Mouse (Mus musculus): ENCODE results near the gene Bpnt1. TPM values are rescaled to one million over a fixed set of nuclear protein-coding genes. Genes with fewer than 3 reads are reported as not detected.
"Not testable (repeated sequence)": the region's sequence is repeated elsewhere in the genome, so short reads cannot be mapped to it uniquely, and the experiment has no call there.

Bpnt1 gene
- polyA plus RNA-seq, 1 experiment from 2014 or later: 18.6 TPM

DNA sequence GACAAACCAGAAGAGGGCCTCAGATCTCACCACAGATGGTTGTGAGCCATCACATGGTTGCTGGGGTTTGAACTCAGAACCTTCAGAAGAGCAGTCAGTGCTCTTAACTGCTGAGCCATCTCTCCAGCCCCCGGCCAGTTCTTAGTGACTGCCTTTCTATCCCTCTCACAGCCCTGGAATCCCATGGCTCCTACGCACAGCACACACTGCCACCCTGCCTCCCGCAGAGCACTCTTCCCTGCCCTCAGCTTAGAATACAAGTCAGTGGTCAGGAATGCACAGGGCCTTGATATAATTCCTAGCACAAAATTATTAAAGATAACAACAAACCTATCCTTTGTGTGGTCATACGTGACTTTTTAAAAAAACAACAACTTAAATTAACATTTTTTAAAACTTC lies 17.4 kb upstream of the Bpnt1 start:
- Histone ChIP-seq H3K27ac (replicated peaks; ENCODE audit: low read depth, low read length) (no peak overlapping the region), H3K9ac (ENCODE audit: low read length) (no peak overlapping the region), H3K9me3 (ENCODE audit: control insufficient read depth, low read length) (no peaks in the 10 kb centered on the region), H3K27me3 (ENCODE audit: control insufficient read depth, insufficient read depth, low read length) (no peaks in the 10 kb centered on the region), H3K4me3 (ENCODE audit: low read depth, low read length) (no peak overlapping the region), H3K36me3 (ENCODE audit: control insufficient read depth, insufficient read depth, low read length) (peaks cover 9% of the 10 kb centered on the region), H3K4me2 (ENCODE audit: low read depth, severe bottlenecking) (no peak overlapping the region), H3K4me1 (ENCODE audit: control insufficient read depth, insufficient read depth, low read length) (no peaks in the 10 kb centered on the region)
- ATAC-seq (ENCODE audit: insufficient number of reproducible peaks, low FRiP score, low TSS enrichment, low read depth) (no peak), DNase-seq (ENCODE audit: low spot score) (no peak)
- WGBS: 95% methylated on average over 4 of the region's 4 CpGs

DNA sequence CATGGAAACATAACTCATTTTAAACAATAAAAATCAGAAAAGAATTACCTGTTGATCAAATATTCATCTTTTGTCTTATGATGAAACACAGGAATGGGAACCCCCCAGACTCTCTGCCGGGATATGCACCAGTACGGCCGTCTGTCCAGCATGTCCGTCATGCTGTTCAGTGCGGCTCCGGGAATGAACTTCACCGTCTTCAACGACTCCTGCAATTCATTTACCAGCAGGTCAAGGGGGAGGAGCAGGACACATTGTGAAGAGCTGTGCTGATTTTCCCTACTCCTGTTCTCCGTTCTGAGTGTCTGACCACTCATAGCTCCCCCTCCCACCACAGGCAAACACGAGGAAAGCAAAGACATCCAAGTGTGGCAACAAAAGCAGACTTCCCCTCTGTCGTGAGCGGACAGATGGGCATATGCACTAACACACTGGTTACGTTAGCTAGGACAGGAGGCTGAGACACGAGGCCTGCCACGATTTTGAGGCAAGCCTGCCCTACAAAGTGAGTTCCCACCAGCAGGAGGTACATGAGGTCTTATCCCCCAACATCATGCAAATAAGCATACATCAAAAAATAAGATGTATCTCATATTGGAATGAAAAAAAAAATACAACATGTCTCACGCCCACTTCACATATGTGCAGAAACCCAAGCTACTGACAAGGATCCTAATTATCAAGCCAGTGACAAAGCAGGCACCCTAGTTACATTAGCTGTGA lies 15.9 kb upstream of the Bpnt1 start:
- no peaks in the 10 kb centered on the region for H3K9me3 ChIP-seq (ENCODE audit: control insufficient read depth, low read length)
- H3K36me3 ChIP-seq (ENCODE audit: control insufficient read depth, insufficient read depth, low read length): peaks cover 13% of the 10 kb centered on the region
- no peaks in the 10 kb centered on the region for H3K27me3 ChIP-seq (ENCODE audit: control insufficient read depth, insufficient read depth, low read length)
- no peak overlapping the region for H3K4me3 ChIP-seq (ENCODE audit: low read depth, low read length)
- no peaks in the 10 kb centered on the region for H3K4me1 ChIP-seq (ENCODE audit: control insufficient read depth, insufficient read depth, low read length)
- 90% methylated on average over 16 of the region's 16 CpGs for WGBS
- H3K27ac ChIP-seq (replicated peaks; ENCODE audit: low read depth, low read length): no peak overlapping the region
- H3K4me2 ChIP-seq (ENCODE audit: low read depth, severe bottlenecking): no peak overlapping the region
- ATAC-seq (ENCODE audit: insufficient number of reproducible peaks, low FRiP score, low TSS enrichment, low read depth) (no peak), DNase-seq (ENCODE audit: low spot score) (no peak)
- H3K9ac ChIP-seq (ENCODE audit: low read length): no peak overlapping the region

DNA sequence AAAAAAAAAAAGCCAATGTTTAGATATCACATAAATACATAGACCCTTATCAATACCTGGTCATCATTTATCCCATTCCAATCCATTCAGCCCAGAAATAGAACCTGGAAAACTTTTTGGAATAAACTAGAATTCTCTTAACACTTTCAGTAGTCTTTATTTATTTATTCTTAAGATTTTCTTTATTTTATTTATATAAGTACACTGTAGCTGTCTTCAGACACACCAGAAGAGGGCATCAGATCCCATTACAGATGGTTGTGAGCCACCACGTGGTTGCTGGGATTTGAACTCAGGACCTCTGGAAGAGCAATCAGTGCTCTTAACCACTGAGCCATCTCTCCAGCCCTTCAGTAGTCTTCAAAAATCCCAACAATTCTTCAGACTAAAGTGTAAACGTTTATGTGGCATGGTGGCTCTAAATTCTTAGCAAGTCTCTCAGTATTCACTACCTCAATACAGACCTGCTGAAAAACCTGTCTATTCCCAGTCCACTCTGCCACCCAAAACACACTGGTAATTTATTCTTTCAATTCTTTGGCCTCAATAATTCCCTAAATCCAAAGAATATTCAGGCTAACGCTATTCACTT lies 4.1 kb upstream of the Bpnt1 start:
- H3K27me3 ChIP-seq (ENCODE audit: control insufficient read depth, insufficient read depth, low read length); H3K36me3 ChIP-seq (ENCODE audit: control insufficient read depth, insufficient read depth, low read length); H3K27ac ChIP-seq (replicated peaks; ENCODE audit: low read depth, low read length); H3K9me3 ChIP-seq (ENCODE audit: control insufficient read depth, low read length); H3K9ac ChIP-seq (ENCODE audit: low read length); ATAC-seq (ENCODE audit: insufficient number of reproducible peaks, low FRiP score, low TSS enrichment, low read depth); DNase-seq (ENCODE audit: low spot score); H3K4me1 ChIP-seq (ENCODE audit: control insufficient read depth, insufficient read depth, low read length): not testable (repeated sequence)
- Histone ChIP-seq H3K4me3 (ENCODE audit: low read depth, low read length) (peak overlapping the region; percentile 85), H3K4me2 (ENCODE audit: low read depth, severe bottlenecking) (peak overlapping the region; percentile 56; the same call in 1 of the 2 replicates)
- WGBS: 53% methylated on average over 3 of the region's 3 CpGs

DNA sequence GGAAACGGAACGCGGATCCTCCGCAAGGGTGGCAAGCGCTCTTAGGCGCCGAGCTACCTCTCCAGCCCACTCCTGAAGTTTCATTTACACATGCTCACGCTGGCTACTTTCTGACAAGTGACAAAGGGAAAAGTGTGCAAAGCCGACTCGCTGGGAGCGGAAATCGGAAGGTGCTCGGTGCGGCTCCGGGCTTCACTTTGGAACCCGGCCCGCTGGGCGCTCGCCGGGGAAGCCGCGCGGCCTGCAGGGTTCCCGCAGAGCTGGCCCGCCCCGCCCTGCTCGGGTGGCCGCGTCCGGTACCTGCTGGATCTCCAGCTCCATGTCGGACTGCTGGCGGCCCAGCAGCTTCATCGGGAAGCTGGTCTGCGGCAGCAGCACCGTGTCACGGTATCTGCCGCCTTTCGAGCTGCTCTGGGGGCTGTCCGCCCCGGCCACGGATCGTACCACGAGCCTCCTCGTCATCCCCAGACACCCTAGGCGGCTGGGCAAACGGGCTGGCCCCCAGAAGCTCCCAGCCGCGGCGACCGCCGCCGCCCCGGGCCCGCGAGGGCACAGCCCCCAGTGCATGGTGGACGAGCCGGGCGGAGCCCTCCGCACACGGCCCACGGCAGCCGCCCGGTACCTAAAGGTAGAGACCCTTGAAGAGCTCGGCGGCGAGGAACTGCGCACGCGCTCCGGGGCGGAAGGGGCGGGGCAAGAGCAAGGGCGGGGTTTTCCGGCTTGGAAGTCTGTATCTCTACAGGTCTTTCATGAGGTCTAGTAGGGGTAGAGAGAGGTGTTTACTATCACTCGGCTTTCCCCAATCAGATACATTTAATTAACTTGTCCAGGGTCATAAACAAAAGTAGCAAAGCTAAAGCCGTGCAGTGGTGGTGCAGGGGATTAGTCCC lies 3.0 kb upstream of the Bpnt1 start, which contains the start of gene Iars2:
Gene Iars2 (minus strand): TSS at position 676 of the 890 bp plus-strand sequence.
- DNase-seq (ENCODE audit: low spot score): peak; percentile 95
- no peaks in the 10 kb centered on the region; the same call in 1 of the 2 replicates for H3K4me1 ChIP-seq (ENCODE audit: control insufficient read depth, insufficient read depth, low read length)
- peak within 1 kb of the TSS; percentile 56 for H3K4me2 ChIP-seq (ENCODE audit: low read depth, severe bottlenecking)
- ATAC-seq (ENCODE audit: insufficient number of reproducible peaks, low FRiP score, low TSS enrichment, low read depth): peak; percentile 83
- WGBS: under 1% methylated on average over 76 of the region's 76 CpGs
- no peaks in the 10 kb centered on the region for H3K9me3 ChIP-seq (ENCODE audit: control insufficient read depth, low read length)
- H3K27ac ChIP-seq (replicated peaks; ENCODE audit: low read depth, low read length): peak within 1 kb of the TSS; percentile 92
- H3K9ac ChIP-seq (ENCODE audit: low read length): peak within 1 kb of the TSS; percentile 84
- no peaks in the 10 kb centered on the region for H3K36me3 ChIP-seq (ENCODE audit: control insufficient read depth, insufficient read depth, low read length)
- no peaks in the 10 kb centered on the region for H3K27me3 ChIP-seq (ENCODE audit: control insufficient read depth, insufficient read depth, low read length)
- peak within 1 kb of the TSS; percentile 85 for H3K4me3 ChIP-seq (ENCODE audit: low read depth, low read length)

DNA sequence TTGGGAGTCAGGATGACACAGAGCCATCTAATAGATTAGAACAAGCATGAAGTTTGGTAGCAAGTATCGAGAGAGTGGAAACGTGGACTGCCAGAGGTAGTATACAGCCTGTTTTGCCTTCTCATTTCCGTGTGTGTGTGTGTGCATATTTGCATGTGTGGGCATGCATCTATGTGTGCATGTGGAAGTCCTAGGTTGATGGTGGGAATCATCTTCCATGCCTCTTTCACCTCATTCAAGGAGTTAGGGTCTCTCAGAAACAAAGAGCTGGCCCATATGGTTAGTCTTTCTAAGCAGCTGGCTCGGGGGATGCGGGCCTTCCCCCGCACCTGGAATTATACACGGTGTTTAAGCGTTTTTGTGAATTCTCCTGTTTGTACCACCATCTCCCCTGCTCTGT lies 2.1 kb upstream of the Bpnt1 start:
- no peak overlapping the region for H3K4me2 ChIP-seq (ENCODE audit: low read depth, severe bottlenecking)
- 90% methylated on average over 8 of the region's 8 CpGs for WGBS
- DNase-seq (ENCODE audit: low spot score): no peak

DNA sequence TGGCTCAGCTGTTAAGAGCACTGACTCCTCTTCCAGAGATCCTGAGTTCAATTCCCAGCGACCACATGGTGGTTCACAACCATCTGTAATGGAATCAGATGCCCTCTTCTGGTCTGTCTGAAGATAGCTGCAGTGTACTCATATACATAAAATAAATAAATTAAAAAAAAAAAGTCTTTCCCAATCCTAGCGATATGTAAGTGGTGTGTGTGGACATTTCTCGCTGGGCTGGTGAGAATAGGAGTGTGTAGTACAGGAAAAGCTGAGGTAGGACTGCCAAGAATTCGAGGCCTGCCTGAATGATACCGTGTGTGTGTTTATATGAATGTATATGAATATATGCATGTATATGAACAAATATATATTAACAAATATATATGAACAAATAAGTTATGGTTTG lies 585 bp upstream of the Bpnt1 start:
- Histone ChIP-seq H3K9me3 (ENCODE audit: control insufficient read depth, low read length) (no peaks in the 10 kb centered on the region), H3K4me3 (ENCODE audit: low read depth, low read length) (no peak overlapping the region), H3K27ac (replicated peaks; ENCODE audit: low read depth, low read length) (no peak overlapping the region), H3K36me3 (ENCODE audit: control insufficient read depth, insufficient read depth, low read length) (no peaks in the 10 kb centered on the region), H3K27me3 (ENCODE audit: control insufficient read depth, insufficient read depth, low read length) (no peaks in the 10 kb centered on the region), H3K4me1 (ENCODE audit: control insufficient read depth, insufficient read depth, low read length) (no peaks in the 10 kb centered on the region; the same call in 1 of the 2 replicates), H3K9ac (ENCODE audit: low read length) (no peak overlapping the region), H3K4me2 (ENCODE audit: low read depth, severe bottlenecking) (no peak overlapping the region)
- ATAC-seq (ENCODE audit: insufficient number of reproducible peaks, low FRiP score, low TSS enrichment, low read depth): no peak
- no peak for DNase-seq (ENCODE audit: low spot score)
- WGBS: 61% methylated on average over 5 of the region's 5 CpGs

More for the DNA sequence above, 2.1 kb upstream of the Bpnt1 start:
- H3K27me3 ChIP-seq (ENCODE audit: control insufficient read depth, insufficient read depth, low read length): no peaks in the 10 kb centered on the region
- H3K27ac ChIP-seq (replicated peaks; ENCODE audit: low read depth, low read length): no peak overlapping the region
- H3K4me1 ChIP-seq (ENCODE audit: control insufficient read depth, insufficient read depth, low read length): no peaks in the 10 kb centered on the region; the same call in 1 of the 2 replicates
- no peak overlapping the region for H3K4me3 ChIP-seq (ENCODE audit: low read depth, low read length)
- ATAC-seq (ENCODE audit: insufficient number of reproducible peaks, low FRiP score, low TSS enrichment, low read depth): no peak
- H3K36me3 ChIP-seq (ENCODE audit: control insufficient read depth, insufficient read depth, low read length): no peaks in the 10 kb centered on the region
- no peak overlapping the region for H3K9ac ChIP-seq (ENCODE audit: low read length)
- no peaks in the 10 kb centered on the region for H3K9me3 ChIP-seq (ENCODE audit: control insufficient read depth, low read length)

DNA sequence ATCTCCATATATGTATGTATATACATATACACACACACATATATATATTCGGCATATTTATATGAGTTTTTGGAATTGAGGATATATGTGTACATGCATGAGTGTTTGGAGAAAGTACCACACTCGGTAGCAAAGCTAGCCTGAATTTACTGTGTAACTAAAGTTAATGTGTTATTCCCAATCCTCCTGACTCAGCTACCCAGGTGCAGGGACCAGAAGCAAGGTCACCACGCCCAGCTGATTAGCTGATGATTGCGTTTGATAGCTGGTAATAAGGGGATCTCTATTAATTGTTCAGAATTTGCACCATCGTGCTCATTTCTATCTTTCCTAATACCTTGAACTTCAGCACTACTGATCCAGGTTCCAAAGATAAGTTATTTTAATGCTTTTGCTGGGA lies 1.7 kb downstream of the Bpnt1 start:
- Histone ChIP-seq H3K9ac (ENCODE audit: low read length) (no peak overlapping the region), H3K36me3 (ENCODE audit: control insufficient read depth, insufficient read depth, low read length) (no peaks in the 10 kb centered on the region), H3K27ac (replicated peaks; ENCODE audit: low read depth, low read length) (no peak overlapping the region), H3K4me1 (ENCODE audit: control insufficient read depth, insufficient read depth, low read length) (no peaks in the 10 kb centered on the region; the same call in 1 of the 2 replicates), H3K4me2 (ENCODE audit: low read depth, severe bottlenecking) (no peak overlapping the region), H3K4me3 (ENCODE audit: low read depth, low read length) (no peak overlapping the region), H3K27me3 (ENCODE audit: control insufficient read depth, insufficient read depth, low read length) (no peaks in the 10 kb centered on the region), H3K9me3 (ENCODE audit: control insufficient read depth, low read length) (no peaks in the 10 kb centered on the region)
- ATAC-seq (ENCODE audit: insufficient number of reproducible peaks, low FRiP score, low TSS enrichment, low read depth) (no peak), DNase-seq (ENCODE audit: low spot score) (no peak)
- 89% methylated on average over 5 of the region's 5 CpGs for WGBS

DNA sequence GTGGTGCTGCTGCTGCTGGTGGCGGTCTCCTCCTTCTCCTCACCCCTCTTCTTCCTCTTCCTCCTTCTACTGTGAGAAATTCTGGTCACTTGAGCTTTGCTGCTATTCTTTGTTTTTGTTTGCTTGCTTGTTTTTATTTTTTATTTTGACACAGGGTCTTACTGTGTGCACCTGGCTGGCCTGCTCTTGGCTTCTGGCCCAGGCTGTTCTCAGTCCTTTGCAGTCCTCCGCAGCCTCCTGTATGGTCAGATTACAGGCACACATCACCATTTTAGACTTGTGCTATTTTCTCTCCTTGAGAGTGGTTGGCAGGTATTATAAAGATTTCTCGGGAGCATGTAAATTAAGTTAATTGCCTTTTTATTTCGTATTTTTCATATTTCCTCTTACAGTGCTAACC lies 2.2 kb downstream of the Bpnt1 start:
- Histone ChIP-seq H3K4me2 (ENCODE audit: low read depth, severe bottlenecking) (no peak overlapping the region), H3K27ac (replicated peaks; ENCODE audit: low read depth, low read length) (no peak overlapping the region), H3K9me3 (ENCODE audit: control insufficient read depth, low read length) (no peaks in the 10 kb centered on the region), H3K36me3 (ENCODE audit: control insufficient read depth, insufficient read depth, low read length) (no peaks in the 10 kb centered on the region), H3K27me3 (ENCODE audit: control insufficient read depth, insufficient read depth, low read length) (no peaks in the 10 kb centered on the region), H3K9ac (ENCODE audit: low read length) (no peak overlapping the region), H3K4me1 (ENCODE audit: control insufficient read depth, insufficient read depth, low read length) (no peaks in the 10 kb centered on the region; the same call in 1 of the 2 replicates), H3K4me3 (ENCODE audit: low read depth, low read length) (no peak overlapping the region)
- no peak for DNase-seq (ENCODE audit: low spot score)
- ATAC-seq (ENCODE audit: insufficient number of reproducible peaks, low FRiP score, low TSS enrichment, low read depth): no peak
- WGBS: 92% methylated on average over 4 of the region's 4 CpGs
